Mouse (Mus musculus): Measurements from ENCODE around the gene Rgs6.

The Rgs6 gene

GRCm38 (mm10) chr12:82647876-82648275 lies 59.8 kb downstream of the Rgs6 start:
- CTCF ChIA-PET = no interaction called here

- CTCF ChIA-PET = no interaction called here
These were observed 61.9 kb downstream of the Rgs6 start for GRCm38 (mm10) chr12:82649991-82650390.

- CTCF ChIA-PET = no interaction called here
These were observed 76.5 kb downstream of the Rgs6 start for GRCm38 (mm10) chr12:82664598-82664997.

DNA sequence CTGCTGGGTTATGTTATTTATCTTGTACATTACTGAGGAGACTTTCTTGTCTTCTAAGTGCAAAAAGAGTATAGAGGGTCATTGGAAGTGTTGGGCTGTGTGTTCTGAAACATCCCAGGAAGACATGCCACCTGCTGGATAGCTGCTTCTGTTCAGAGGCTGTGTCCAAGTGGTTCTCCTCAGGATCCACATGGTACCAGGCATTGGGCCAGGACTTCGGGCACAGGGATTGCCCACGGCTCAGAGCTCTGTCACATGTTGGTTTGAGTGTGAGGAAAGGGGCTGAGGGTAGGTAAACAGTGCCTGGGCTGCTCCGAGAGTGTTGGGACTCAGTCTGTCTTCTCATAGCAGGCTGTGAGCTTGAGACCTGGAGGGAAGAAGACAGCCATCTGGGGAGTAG lies 79.3 kb downstream of the Rgs6 start:
- CTCF ChIA-PET = no interaction called here

- CTCF ChIA-PET = no interaction called here
These were observed 82.2 kb downstream of the Rgs6 start for GRCm38 (mm10) chr12:82670201-82670737.

GRCm38 (mm10) chr12:82671591-82671990 lies 83.5 kb downstream of the Rgs6 start:
- CTCF ChIA-PET = no interaction called here

DNA sequence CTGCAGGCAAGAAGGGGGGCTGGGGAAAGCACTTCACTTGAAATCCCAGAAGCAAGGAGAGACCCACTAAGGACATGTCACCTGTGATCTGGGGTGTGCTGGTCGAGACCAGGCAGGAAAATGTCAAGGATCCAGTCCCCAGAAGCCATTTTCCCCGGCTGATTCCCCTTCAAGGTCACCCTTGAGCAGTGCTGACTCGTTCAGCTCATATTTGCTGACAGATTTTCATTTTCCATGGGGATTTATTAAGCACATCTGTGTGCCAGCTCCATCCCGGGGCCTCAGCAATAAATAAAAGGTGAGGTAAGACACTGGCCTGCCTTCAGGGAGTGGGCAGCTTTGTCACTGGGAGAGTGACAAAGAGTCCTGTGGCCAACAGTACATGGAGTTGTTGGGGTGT lies 87.0 kb downstream of the Rgs6 start:
- CTCF ChIA-PET = no interaction called here

DNA sequence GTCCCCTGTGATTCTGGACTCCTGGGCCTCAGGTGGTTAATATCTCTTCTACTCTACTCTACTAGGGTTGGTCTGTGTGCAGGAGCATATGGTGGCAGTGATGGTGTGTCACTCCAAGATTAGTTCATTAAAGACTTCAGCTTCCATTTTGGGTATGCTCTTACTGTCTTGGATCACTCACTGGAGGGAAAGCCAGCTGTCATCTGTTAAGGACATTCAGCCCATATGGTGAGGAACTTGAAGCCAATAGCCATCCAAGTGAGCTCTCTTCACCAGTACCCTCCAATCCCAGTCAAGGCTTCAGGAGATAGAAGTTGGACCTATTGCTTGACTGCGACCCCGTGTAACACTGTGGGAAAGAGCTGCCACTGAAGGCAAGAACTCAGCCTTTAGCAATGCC lies 98.9 kb downstream of the Rgs6 start:
- CTCF ChIA-PET = no interaction called here

DNA sequence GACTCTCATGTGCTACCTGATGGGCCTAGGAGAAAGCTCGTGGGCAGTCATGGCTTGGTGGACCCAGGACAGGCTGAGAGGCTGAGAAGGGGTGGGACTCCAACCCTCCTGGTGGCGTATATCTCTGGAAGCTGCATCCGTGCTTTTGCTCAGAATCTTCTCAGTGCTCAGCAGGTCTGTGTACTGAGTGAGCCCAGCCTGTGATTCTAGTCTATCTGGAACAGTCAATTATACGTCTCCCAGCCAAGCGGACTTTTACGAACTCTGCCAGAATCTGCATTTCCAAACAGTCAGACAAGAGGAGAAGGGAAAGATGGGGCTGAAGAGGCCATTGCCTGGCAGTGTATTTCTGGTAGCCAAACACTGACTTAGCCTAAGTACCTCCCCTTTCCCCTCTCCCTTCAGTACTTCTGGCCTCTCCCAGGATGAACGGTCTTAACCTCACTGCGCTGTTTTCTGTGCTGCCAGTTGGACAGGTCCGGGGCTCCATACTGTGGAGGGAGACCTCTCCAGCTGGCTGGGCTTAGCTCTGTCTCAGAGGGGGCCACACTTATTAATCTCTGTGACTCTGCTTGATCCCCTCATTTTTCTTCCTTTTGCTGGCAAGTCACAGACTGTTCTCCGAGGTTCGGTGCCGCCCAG lies 110.9 kb downstream of the Rgs6 start:
- CTCF ChIA-PET = no interaction called here

GRCm38 (mm10) chr12:82699528-82699905 lies 111.4 kb downstream of the Rgs6 start:
- CTCF ChIA-PET = no interaction called here

- CTCF ChIA-PET = no interaction called here
These were observed 112.1 kb downstream of the Rgs6 start for GRCm38 (mm10) chr12:82700241-82700640.

DNA sequence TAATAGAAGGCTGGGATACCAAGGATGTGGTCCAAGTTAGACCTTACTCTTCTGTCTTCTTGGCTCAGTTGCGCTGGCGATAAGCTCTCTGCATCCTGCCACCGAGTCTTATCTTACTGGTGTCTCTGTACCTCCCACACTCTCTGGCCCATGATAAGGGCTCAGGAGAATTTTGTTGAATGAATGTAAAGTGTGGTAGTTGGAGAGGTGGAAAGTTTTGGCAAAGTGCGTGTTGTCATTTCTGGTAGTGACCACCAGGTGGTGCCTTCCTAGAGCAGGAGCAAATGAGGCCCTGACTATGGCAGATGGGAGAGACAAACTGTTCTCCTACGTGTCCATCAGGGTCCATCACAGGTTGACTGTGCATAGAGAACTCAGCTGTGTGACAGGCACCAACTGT lies 112.7 kb downstream of the Rgs6 start:
- CTCF ChIA-PET = no interaction called here

DNA sequence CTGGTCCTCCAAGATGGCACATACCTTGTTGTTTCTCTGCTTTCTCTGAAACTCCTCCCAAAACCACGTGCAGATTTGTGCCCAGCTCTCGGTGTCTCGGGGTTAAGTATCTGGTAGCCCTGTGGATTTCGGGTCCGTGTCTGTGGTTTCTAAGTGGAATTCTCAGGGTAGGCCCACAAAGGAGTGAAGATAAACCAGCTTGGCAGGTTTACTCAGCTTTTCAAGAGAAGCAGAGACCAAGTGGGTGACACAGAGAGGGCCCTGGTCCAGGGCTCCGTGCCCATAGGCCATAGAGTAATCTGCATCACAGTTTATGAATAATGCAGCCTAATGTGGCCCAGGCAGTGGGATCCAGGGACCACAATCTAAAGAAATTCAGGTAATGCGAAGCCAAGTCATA lies 113.3 kb downstream of the Rgs6 start:
- CTCF ChIA-PET = no interaction called here

GRCm38 (mm10) chr12:82710376-82710775 lies 122.3 kb downstream of the Rgs6 start:
- CTCF ChIA-PET = no interaction called here

DNA sequence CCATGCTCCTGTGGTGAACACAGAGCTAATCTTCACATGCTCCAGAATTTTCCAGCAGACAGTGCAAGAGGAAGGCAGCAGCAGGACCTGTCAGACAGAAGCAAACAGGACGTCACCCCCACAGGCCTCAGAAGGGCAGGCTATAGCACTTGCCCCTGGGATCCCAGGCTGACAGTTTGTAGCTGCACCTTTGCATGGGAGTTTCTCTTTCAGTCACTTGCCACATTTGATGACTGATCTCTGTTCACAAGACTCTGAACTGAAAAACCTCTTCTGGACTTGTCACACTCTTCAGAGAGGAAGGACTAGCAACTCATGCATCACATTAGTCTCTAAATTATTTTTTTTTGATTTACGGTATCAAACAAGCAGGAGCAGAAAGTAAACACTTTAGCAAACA lies 126.2 kb downstream of the Rgs6 start:
- CTCF ChIA-PET = no interaction called here

GRCm38 (mm10) chr12:82723017-82723540 lies 135.0 kb downstream of the Rgs6 start:
- CTCF ChIA-PET = interaction anchor here (0.6 kb wide), 1 partner anchor 20 kb away, joined by 3 read pairs; no protein-coding TSS in a partner anchor

DNA sequence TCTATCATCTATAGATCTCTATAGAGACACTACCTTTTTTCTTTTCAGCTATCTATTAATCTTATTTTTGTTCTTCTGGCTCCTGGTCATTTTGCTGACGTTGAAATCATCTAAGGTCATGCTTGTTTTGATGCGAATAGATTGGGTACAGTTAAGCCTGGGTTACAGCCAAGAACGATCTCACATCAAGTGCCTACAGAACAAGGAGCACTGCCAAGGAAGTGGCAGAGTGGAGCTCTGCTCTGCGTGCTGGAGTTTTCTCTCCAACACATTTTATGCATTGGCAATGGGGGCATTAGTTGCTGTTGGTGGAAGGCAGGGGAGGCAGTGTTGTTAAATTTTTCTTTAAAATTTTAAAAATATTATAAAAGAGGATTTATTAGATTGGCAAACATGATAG lies 138.2 kb downstream of the Rgs6 start:
- CTCF ChIA-PET = no interaction called here

GRCm38 (mm10) chr12:82731587-82731986 lies 143.5 kb downstream of the Rgs6 start:
- CTCF ChIA-PET = no interaction called here

DNA sequence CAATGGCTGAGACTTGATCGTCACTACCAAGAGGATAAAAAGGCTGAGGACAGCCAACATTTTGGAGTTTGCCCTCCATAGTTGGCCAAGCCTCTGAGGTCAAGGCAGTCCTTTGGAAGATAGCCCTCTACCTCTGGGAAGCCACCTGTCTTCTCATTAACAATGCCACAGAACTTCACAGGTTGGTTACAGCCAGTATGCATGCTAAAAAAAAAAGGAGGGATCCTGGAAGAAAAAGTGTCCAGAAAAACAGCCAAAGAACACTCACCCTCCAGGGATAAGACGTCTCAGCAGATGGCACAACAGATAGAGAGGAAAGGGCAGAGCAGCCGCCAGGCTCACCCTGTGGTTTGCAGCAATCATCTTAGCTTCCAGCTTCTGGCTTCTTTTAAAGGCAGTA lies 154.9 kb downstream of the Rgs6 start:
- CTCF ChIA-PET = interaction anchor here (0.7 kb wide), 1 partner anchor 20 kb away, joined by 3 read pairs; no protein-coding TSS in a partner anchor

DNA sequence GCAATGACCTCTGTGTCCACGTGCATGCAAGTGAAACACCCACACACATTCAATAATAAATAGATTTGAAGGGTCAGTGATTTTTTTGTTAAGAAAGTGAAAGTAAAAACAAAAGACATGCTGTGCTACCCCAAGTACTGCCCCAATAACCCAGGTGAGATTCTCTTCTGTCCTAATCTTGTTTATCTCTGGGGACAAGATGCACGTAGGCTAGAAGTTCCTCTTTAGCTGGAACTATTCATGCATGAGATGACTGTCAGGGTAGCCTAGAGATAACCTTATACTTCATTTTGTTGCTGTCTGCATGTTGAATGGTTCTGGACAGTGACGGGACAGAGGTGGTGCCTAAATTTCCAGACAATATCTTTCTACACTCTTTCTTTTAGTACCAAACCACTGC lies 155.9 kb downstream of the Rgs6 start:
- CTCF ChIA-PET = no interaction called here

DNA sequence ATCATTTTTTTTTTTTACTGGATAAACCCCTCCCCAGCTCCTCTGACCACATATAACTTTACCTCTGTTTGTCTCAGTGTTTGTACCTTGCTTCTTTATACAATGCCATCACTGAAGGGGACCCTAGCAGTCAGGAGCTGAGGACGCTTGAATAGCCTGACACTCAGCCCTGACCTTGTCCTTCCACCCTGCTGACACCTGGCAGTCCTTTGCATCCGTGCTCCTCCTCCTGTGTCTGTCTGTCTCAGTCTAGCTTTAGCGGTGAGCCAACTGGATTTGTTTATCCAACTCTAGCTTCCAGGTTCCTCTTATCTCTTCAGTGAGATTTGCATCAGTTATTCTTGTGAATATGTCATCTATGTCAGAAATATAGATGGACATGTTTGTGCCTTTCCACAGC lies 156.7 kb downstream of the Rgs6 start:
- CTCF ChIA-PET = no interaction called here

- CTCF ChIA-PET = no interaction called here
These were observed 159.0 kb downstream of the Rgs6 start for GRCm38 (mm10) chr12:82747099-82747498.

- CTCF ChIA-PET = no interaction called here
These were observed 163.8 kb downstream of the Rgs6 start for GRCm38 (mm10) chr12:82751846-82752245.

DNA sequence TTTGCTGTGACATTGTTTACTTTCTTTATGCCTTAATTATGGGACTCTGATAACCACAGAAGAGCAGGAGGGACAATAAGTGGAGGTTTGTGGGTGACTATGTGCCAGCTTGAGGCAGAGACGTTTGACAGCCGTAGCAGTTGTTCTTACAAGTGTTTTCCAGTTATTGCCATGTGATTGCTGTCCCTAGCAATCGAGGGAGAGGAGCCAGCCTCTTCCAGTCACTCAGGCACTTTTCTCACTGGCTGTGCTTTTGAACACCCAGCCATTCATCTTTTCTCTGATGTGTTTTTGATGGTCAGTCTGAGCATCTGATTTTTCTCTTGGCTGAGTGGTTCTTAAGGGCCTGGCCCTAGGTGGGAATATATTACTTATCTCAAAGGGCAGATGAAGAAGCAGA lies 166.4 kb downstream of the Rgs6 start:
- CTCF ChIA-PET = no interaction called here

All from spleen, embryonic (tissue).